Mouse (Mus musculus) ES-E14 (cell line): ENCODE data around the gene Igsf21.

ENCODE experiments used
- CHD2 ChIP-seq: IDR thresholded peaks from 2 replicates; pipeline ENCODE4 v1.6.1; 2014; ENCODE audit warnings: mild to moderate bottlenecking, low read depth, low read length, inconsistent platforms
- ZC3H11A ChIP-seq: IDR thresholded peaks from 2 replicates; pipeline ENCODE4 v1.6.1; 2012; ENCODE audit warnings: low read depth, mild to moderate bottlenecking, inconsistent platforms, low read length, borderline replicate concordance

DNA sequence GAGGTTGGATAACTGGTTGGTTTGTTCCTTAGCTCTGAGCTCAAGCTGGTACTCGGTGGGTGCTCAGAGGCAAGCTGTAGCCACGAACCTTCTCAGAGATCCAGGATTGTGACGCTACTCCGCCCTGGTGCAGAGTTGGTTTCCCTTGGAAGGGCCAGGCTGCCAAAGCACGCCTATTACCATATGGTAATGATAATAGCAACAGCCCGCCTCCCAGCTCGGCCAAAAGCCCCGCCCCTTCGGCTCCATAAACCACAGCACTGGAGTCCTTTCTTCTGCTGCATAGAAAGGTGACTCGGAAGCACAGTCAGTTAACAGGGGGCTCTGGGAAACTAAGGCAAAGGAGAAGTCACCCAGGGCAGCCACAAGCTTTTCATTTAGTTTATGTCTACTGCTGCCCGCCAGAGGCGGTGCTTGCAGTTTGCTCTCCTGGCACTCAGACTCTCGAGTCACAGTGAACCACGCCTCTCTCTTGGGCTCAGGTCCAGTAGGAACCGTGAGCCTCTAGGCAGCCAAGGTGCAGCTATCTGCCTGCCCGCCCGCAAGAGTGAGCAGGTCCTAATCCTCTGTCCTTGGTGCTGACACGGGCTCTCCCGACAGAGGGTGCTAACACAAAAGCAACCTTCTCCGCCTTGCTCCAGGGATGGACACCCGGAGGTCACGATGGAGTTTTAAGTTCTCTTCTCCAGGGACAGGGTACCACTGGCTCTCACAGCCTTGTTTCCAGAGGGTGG is 2.6 kb upstream of the Igsf21 start:
- no peak for TF ChIP-seq ZC3H11A
- TF ChIP-seq CHD2: no peak
